Mouse (Mus musculus): ENCODE results near the gene Rnaseh2b. TPM values are rescaled to one million over a fixed set of nuclear protein-coding genes. Genes with fewer than 3 reads are reported as not detected.

Rnaseh2b gene
- total RNA-seq, 4 experiments from 2014 or later = 9.8 to 13.4 (median 11.0) TPM

GRCm38 (mm10) chr14:62355201-62355600 lies 62.8 kb downstream of the Rnaseh2b start:
- no peak for DNase-seq (ENCODE audit: low spot score)

DNA sequence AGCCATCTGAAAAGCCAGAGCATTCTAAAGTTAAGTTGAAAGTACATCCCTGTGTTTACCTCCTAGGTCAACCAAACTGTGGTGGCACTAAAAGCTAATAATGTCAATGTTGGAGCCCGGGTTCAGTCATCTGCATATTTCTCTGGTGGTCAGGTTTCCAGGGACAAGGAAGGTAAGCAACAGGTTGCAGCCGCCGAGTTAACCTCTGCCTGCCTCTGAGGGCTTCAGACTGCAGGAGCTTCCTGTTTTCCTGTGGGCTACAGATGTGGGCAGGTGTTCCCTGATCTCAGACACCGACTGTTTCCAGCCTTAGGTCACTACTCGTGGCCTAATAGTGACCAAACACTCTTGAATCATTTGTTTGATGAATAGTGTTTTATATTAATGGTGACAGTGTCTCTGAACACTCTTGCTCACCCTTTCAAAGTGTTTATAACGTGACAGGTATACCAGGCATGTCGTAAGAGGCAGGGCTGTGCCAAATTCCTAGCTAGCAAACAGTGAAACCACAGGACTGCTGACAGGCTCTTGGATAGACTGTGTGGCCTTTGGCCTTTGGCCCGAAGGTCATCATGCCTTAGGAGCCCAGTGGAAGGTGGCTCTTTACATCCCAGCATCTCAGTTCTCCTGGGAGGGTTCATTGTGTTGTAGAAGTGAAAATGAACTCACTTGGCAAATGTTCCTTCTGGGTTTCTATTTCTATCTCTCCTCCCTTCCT lies 69.0 kb downstream of the Rnaseh2b start:
- DNase-seq (ENCODE audit: low spot score) = no peak

DNA sequence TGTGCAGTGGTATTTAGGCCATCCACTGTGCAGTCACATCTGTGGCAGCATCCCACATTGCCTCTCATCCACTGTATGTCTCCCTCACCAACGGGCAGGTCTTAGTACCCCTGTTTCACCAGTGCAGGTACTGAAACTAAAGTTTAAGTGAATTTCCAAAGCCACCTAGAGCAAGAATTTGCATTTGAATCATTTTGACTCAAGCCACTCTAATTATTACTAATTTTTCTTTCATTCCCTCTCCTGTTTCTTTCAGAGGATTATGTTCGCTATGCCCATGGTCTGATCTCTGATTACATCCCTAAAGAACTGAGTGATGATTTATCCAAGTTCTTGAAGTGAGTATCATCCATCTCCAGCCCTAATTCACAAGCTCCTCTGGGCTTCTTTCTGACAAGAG lies 71.4 kb downstream of the Rnaseh2b start:
- DNase-seq (ENCODE audit: low spot score) = no peak

DNA sequence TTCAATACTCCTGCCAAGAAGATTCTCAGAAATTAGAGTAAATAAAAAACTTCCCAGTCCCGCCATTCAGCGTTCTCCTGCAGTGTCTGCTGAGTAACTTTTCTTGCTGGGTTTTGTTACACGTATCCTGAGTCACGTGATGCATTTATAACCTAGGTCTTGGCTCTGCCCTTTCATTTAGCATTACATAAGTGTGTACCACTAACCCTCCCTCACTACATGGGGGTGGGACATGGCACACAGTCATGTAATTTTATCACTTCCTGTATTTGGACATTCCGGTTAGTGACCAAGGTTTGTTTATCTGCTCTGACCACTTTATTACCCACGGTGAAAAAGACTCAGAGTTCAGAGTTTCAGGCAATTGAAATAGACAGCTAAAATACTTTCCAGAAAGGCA lies 78.4 kb downstream of the Rnaseh2b start:
- peak; percentile 70 for DNase-seq (ENCODE audit: low spot score)

DNA sequence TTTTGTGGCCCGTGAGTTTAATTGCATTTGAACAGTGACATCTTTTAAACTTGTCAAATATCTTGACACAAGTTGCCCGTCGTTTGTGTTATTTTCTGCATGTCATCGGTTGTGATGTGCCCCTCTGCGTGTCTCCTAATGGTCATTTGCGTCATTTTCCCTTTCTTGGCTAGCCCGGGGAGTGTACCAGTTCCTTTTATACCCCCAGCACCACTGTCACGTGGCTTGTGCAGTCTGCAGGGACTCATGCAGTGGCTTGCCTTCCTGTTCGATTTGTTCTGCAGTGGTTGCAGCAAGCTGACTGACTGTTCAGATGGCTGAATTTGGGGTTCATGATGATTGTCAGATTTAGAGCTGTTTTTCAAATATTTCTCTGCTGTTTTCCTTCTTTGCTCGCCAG lies 81.6 kb downstream of the Rnaseh2b start:
- DNase-seq (ENCODE audit: low spot score) = no peak

- peak; percentile 63 for DNase-seq (ENCODE audit: low spot score)
Observed at GRCm38 (mm10) chr14:62375694-62376093, 83.3 kb downstream of the Rnaseh2b start.

DNA sequence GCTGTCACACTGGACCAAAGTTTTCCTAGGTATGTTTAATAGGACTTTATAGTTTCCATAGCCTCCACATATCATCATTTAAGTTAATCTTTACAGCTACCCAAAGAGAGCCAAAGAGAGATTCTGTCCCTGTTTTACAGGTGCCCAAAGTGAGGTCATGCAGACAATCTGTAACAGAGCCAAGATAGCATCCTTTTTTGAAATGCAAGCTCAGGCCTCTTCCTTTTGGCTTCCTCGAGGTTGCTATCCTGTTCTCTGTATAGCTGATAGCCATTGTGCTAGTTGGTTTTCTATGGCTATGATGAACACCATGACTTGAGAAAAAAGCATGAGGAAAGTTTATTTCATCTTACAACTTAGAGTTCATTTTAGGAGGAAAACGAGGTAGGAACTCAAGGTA lies 83.7 kb downstream of the Rnaseh2b start:
- no peak for DNase-seq (ENCODE audit: low spot score)

GRCm38 (mm10) chr14:62379391-62379790 lies 87.0 kb downstream of the Rnaseh2b start:
- no peak for DNase-seq (ENCODE audit: low spot score)

DNA sequence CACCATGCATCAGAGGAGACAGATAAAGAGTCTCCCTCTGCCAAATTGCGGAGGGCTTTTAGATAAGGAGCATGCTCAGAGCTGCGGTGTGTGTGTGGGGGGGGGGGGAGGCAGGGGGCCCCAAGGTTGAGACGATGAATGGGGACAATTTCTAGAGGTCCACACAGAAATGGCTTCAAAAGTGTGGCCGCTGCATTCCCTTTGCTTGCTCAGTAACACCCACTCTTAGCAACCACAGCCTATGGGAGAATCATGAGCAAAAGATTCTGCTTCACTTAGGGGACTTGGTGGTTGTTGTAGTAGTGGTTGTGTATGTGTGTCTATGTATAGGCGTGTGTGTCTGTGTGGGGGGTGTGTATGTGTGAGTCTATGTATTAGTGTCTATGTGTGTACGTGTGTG lies 88.2 kb downstream of the Rnaseh2b start:
- DNase-seq (ENCODE audit: low spot score) = no peak

DNA sequence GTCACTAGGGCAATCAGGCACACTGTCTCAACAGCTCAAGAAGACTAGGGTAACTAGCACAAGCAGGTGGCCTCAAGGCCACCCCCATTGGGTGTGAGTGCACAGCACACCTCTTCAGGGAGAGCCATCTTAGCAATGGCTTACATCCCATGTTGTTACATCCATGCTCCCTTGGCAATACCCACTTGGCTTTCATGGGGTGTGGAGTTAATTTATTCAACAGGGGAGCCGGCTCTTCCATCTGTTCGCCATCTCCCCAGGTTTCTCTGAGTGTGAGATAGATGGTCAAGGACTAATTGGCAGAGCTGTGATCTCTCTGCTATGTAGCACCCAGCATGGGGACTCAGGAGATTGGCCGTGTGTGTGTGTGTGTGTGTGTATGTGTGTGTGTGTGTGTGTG lies 90.7 kb downstream of the Rnaseh2b start:
- no peak for DNase-seq (ENCODE audit: low spot score)

DNA sequence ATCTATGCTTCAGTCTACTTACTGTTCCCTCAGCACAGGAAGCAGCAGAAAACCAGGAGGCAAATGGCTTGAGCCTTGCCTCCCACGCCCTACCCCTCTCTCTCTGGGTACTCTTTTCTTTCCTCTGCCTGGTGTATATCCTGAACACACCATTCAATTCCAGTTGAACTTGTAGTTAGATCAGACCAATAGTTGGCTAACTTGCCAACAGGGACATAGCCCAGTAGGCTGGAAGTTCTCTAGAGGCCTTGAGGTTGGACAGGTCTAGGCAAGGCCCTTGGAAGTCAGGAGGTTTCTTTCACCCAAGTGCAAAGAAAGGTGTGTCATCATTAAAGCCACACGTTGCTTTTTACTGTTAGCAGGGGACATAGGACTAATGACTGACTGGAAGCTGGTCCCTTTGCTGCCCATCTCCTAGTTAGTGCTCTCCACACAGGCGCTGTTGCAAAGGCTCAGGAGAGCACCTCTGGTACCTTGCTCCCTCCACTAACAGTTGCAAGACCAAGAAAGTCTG lies 91.5 kb downstream of the Rnaseh2b start:
- no peak for DNase-seq (ENCODE audit: low spot score)

DNA sequence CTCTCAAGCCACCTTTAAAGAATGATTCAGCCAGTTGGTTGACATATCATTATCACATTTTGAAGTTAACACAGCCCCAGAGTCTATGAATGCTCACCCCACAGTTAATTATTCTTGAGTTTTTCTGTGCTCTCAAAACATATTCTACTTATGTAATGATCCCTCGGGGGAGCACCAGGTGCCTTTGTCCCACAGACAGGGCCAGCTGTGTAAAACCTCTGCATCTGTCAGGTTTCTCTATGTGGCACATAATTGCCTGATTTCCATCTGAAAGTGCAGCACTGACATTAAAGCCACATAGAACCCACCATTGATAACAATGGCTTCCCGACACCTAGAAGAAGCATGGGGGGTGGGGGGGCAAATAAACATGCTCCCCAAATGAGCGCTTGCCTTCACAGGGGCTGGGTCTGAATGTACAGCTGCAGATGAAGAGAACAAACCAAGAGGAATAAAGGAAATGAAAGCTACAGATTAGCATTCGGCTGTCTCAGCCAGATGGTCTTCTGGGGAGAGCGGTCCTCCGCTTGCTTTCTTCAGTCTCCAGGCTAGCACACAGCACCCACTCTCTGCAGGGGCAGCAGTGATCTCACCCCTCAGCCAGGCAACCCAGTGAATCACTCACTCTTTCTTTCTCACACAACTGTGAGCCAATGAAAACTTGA lies 96.8 kb downstream of the Rnaseh2b start:
- DNase-seq (ENCODE audit: low spot score) = no peak

- no peak for DNase-seq (ENCODE audit: low spot score)
Observed at GRCm38 (mm10) chr14:62389729-62390536, 97.5 kb downstream of the Rnaseh2b start.

- DNase-seq (ENCODE audit: low spot score) = no peak
Observed at GRCm38 (mm10) chr14:62392754-62393153, 100.4 kb downstream of the Rnaseh2b start.

DNA sequence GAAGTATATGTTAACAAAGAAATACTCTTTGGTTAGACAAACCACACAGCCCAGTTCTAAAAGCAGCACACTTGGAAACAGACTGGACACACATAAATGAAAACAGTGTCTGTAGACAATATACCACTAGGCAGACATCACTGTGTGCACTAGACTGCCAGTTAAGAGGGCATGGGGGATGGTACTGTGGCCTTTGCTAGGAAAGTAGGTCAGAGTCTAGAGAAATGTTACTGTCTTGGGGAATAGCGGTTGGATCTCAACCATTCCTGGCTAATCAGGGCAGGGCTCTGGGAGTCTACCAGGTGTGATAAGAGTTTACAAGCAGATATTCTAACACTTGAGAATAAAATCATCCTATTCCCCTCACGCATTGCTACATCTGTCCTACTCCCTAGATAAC lies 103.0 kb downstream of the Rnaseh2b start:
- DNase-seq (ENCODE audit: low spot score) = no peak

DNA sequence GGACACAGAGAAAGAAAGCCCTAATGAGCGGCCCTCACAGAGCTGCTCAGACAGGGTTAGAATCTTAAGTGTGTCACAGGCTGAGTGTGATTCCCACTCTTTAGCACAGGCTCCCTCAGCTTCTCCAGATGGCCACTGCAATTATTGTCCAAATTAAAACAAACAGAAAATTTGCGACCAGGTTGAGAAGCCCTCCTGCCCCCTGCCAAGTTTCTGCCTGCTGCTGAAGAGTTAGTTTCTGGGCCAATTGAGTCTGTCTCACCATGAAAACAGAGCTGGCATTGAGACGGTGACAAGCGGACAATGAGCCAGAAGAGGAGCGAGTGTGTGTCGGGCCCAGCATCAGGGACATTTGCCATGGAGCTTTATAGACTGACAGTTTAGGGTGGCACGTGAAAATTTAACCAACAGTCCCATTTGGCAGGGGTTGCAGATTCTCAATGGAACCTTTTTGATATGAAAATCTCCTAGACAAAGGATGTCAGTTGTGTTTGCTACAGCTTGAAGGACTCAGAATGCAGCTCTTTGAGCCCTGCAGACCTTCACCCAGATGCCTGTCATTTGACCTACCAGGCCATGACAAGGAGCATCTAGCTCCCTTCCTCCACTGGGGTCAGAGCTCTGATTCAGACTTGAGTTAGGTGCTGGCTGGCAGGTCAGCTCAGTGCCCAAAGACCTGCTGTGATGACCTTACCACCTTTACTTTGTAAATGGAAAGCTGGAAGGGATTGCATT lies 123.8 kb downstream of the Rnaseh2b start:
- DNase-seq (ENCODE audit: low spot score) = no peak

DNA sequence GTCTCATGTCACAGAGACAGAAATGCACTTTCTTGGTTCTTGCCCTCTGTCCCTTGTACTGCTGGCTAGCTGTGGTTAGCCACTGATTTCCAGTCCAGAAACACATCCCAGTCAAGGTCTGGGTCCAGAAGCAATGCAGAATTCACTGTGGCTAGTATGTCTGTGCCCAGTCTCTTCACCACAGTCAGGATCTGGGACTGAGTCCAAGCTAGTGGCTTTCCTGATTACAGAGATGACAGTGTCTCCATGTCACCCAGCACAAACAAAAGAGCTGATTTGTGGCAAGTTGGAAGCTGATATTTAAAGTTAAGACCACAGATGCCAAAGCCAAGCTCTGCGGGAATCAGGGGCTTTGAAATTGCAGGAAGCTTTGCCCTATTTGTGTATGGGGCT lies 124.3 kb downstream of the Rnaseh2b start:
- peak; percentile 32 for DNase-seq (ENCODE audit: low spot score)

GRCm38 (mm10) chr14:62417501-62417900 lies 125.1 kb downstream of the Rnaseh2b start:
- DNase-seq (ENCODE audit: low spot score) = no peak

DNA sequence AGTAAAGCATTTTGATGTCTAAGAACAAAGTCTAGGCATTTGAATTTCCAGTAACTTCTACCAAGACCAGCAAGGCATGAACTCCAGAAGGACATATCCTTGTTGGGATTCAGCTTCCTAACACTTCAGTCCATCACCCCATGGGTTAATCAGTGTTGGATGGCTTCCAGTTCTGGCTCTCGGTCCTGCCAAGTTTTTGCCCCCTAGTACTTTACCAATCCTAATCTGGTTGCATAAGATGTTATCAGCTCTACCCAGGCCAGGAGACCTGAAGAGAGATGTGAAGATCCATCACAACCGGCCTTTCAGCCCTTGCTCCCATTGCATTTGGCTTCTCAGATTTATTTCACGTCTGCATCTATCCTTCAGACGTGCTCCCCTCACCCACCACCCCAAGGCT lies 129.9 kb downstream of the Rnaseh2b start:
- DNase-seq (ENCODE audit: low spot score) = no peak
